Mouse (Mus musculus): ENCODE measurements at regions not wholly inside any gene's neighbourhood (a gene's known extent, or its start where the extent isn't known, plus 50 kb on each side); places are given as distances from the start of the nearest gene placed in this dataset. TPM values are rescaled to one million over a fixed set of nuclear protein-coding genes. Genes with fewer than 3 reads are reported as not detected.

DNA sequence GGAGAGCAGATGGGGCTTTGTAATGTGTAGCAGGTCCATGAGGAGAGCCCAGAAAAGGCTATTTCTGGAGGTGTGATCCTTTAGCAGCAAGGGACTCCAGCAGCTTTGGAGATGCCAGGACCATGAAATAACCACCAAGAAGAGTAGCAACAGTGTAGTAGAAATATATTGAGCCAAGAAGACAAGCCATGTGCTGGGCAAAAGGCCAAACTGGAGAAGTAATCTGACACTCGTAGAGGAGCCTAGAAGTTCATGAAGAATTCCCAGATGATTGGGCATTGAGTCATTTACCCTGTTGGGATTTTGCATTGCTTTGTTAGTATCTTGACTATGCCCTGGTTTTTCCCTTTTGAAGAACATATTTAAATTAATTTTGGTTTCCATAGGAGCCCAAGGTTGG is 271.3 kb upstream of the Slitrk5 start:
- no peak overlapping the region for H3K9ac ChIP-seq (replicated peaks; ENCODE audit: low read length)
- H3K4me3 ChIP-seq (replicated peaks; ENCODE audit: low read depth, low read length): no peak overlapping the region
- no peaks in the 10 kb centered on the region for H3K36me3 ChIP-seq (ENCODE audit: control insufficient read depth, insufficient read depth, low read length)
- DNase-seq (no peak), ATAC-seq (ENCODE audit: low FRiP score, low TSS enrichment) (no peak)
- no peak overlapping the region for H3K27ac ChIP-seq (replicated peaks; ENCODE audit: low read depth, low read length)
- 92% methylated on average over 1 of the region's 1 CpGs for WGBS
- H3K4me1 ChIP-seq (ENCODE audit: control insufficient read depth, insufficient read depth, low read length): no peaks in the 10 kb centered on the region
- no peaks in the 10 kb centered on the region for H3K27me3 ChIP-seq (ENCODE audit: control insufficient read depth, insufficient read depth, low read length)
- no peaks in the 10 kb centered on the region for H3K9me3 ChIP-seq (ENCODE audit: control insufficient read depth, low read length)
- H3K4me2 ChIP-seq (ENCODE audit: low read length): no peak overlapping the region

DNA sequence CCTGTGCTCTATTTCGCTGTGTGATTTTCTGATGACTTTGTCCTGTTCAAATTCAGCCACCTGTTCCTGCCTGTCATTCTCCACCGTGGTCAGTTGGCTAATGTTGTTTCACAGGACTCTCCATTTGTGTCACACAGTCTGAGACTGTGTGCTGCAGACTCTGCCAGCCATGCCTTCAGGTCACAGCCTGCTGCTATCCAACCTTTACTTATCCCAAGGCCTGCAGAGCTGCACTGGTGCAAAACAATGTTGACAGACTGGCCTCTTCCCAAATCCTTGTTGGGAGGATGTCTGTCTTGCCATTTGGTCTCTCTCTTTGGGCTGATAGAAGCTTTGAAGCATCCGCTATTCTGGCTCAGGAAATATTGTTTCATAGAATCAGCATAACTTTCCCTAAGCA is 261.4 kb upstream of the Slitrk5 start:
- H3K9me3 ChIP-seq (ENCODE audit: control insufficient read depth, low read length): no peaks in the 10 kb centered on the region
- no peaks in the 10 kb centered on the region for H3K27me3 ChIP-seq (ENCODE audit: control insufficient read depth, insufficient read depth, low read length)
- H3K4me1 ChIP-seq (ENCODE audit: control insufficient read depth, insufficient read depth, low read length): no peaks in the 10 kb centered on the region
- no peak overlapping the region for H3K4me2 ChIP-seq (ENCODE audit: low read length)
- 83% methylated on average over 3 of the region's 3 CpGs for WGBS
- no peak for DNase-seq
- no peak for ATAC-seq (ENCODE audit: low FRiP score, low TSS enrichment)
- no peaks in the 10 kb centered on the region for H3K36me3 ChIP-seq (ENCODE audit: control insufficient read depth, insufficient read depth, low read length)
- no peak overlapping the region for H3K27ac ChIP-seq (replicated peaks; ENCODE audit: low read depth, low read length)
- H3K4me3 ChIP-seq (replicated peaks; ENCODE audit: low read depth, low read length): no peak overlapping the region
- no peak overlapping the region for H3K9ac ChIP-seq (replicated peaks; ENCODE audit: low read length)

DNA sequence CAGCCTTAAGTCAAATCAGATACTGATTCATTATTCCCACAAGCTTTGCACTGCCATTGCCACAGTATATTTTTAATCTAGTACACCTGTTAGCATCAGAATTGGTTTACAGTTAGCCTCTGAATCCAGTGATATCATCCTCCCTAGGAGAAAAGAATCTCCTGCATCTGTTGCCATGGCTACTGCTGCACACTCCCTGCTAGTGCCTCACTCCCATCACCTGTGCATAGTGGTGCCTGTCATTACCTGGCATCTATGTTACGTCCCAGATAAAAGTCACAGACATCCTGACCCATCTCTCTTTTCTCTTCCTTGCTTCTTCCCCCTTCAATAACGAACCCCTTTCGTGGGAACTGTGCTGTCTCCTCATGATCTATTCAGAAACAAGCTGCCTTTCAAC is 256.4 kb upstream of the Slitrk5 start:
- Histone ChIP-seq H3K27me3 (ENCODE audit: control insufficient read depth, insufficient read depth, low read length) (no peaks in the 10 kb centered on the region), H3K4me2 (ENCODE audit: low read length) (no peak overlapping the region), H3K4me1 (ENCODE audit: control insufficient read depth, insufficient read depth, low read length) (0 out of 2 replicates have a peak, but pooled peaks cover 4% of the 10 kb centered on the region), H3K27ac (replicated peaks; ENCODE audit: low read depth, low read length) (no peak overlapping the region), H3K9me3 (ENCODE audit: control insufficient read depth, low read length) (no peaks in the 10 kb centered on the region), H3K4me3 (replicated peaks; ENCODE audit: low read depth, low read length) (no peak overlapping the region), H3K36me3 (ENCODE audit: control insufficient read depth, insufficient read depth, low read length) (no peaks in the 10 kb centered on the region), H3K9ac (replicated peaks; ENCODE audit: low read length) (no peak overlapping the region)
- 65% methylated on average over 3 of the region's 3 CpGs for WGBS
- ATAC-seq (ENCODE audit: low FRiP score, low TSS enrichment) (no peak), DNase-seq (peak; percentile 25)

DNA sequence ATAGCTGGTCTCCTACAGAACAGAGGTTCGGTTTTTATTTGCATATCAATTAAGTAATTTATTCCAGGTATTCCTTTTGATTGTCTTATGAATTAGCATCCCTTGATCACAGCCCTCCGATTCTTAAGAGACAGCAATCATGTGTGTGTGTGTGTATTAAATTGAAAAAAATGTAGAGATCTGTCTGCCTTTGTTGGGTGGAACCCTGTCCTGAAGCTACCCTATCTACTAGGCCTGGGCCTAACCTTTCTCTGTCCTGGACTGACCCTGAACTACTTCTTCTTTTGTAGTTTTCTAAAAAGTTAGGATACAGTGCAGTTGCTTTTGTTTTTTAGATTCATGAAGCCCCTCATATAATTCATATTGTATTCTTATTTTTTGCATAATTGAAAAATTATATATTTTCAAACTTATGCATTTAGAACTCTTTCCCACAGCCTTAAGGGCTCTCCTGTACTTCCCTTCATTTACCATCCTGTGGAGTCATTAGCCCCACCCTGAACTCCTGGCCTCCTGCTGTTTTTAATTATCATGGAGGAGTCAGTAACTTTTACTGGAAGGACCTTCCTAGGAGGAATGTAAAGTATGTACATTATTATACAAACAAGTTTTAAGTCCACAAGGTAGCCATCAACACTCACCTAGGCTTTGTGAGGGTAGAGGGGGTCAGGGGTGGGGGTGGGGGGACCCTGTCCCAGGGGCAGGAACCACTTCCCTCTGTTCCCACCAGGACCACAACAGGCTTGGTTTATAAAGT is 245.6 kb upstream of the Slitrk5 start:
- H3K4me2 ChIP-seq (ENCODE audit: low read length): no peak overlapping the region
- DNase-seq (no peak), ATAC-seq (ENCODE audit: low FRiP score, low TSS enrichment) (no peak)
- H3K4me3 ChIP-seq (replicated peaks; ENCODE audit: low read depth, low read length): no peak overlapping the region
- H3K4me1 ChIP-seq (ENCODE audit: control insufficient read depth, insufficient read depth, low read length): no peaks in the 10 kb centered on the region
- H3K9me3 ChIP-seq (ENCODE audit: control insufficient read depth, low read length): no peaks in the 10 kb centered on the region
- no peak overlapping the region for H3K27ac ChIP-seq (replicated peaks; ENCODE audit: low read depth, low read length)
- H3K36me3 ChIP-seq (ENCODE audit: control insufficient read depth, insufficient read depth, low read length): no peaks in the 10 kb centered on the region
- WGBS: 90% methylated on average over 2 of the region's 2 CpGs
- no peak overlapping the region for H3K9ac ChIP-seq (replicated peaks; ENCODE audit: low read length)
- H3K27me3 ChIP-seq (ENCODE audit: control insufficient read depth, insufficient read depth, low read length): no peaks in the 10 kb centered on the region

Small RNA genes lying in the stretch of these regions (microRNA-seq; reads per million reads assigned to microRNA genes)
- gene Gm22802: not detected
